ENCODE assay signal across 8 mouse cellular contexts in genomic region chr9:7913953-7914352, GRCm38 (mm10). TPM values are rescaled to one million over a fixed set of nuclear protein-coding genes. Genes with fewer than 3 reads are reported as not detected.
DNase-seq lines count a peak whose midpoint lies in the region; ATAC-seq and TF ChIP-seq lines count a peak whose summit lies in the region.

No protein-coding gene starts in this region.

- peak overlapping the region; percentile 41 for H3K4me3 ChIP-seq in layer of hippocampus, adult 2 months
- peak overlapping the region; percentile 23 for H3K4me3 ChIP-seq in forebrain, embryonic 12.5 days (replicated peaks)
- 0 out of 2 replicates have a peak overlapping the region, but pooled peaks have one; percentile 12 for H3K4me3 ChIP-seq in limb, embryonic 12.5 days (replicated peaks)

- 54% methylated on average over 19 of the region's 19 CpGs for WGBS in forebrain, embryonic 12.5 days
- 53% methylated on average over 19 of the region's 19 CpGs for WGBS in limb, embryonic 12.5 days

- no peak for TF ChIP-seq CTCF in layer of hippocampus, adult 2 months (conservative IDR thresholded peaks at IDR 0.05)

- ATAC-seq in forebrain, embryonic 12.5 days (ENCODE audit: low FRiP score) = peak; percentile 68
- peak; percentile 28; the same call in 1 of the 2 replicates for ATAC-seq in limb, embryonic 12.5 days (ENCODE audit: insufficient number of reproducible peaks, insufficient read depth, low FRiP score, low TSS enrichment, low read depth)
- ATAC-seq in granulocyte monocyte progenitor cell, adult 5-6 weeks (replicated peaks; ENCODE audit: poor library complexity, severe bottlenecking) = no peak

- H3K36me3 ChIP-seq in forebrain, embryonic 12.5 days (replicated peaks) = no peaks in the 10 kb centered on the region
- no peaks in the 10 kb centered on the region for H3K36me3 ChIP-seq in limb, embryonic 12.5 days

- H3K4me2 ChIP-seq in forebrain, embryonic 12.5 days = peak overlapping the region; percentile 48
- peak overlapping the region; percentile 46 for H3K4me2 ChIP-seq in limb, embryonic 12.5 days

- no peak for DNase-seq in layer of hippocampus, adult 2 months (ENCODE audit: low spot score in 2 of 2)
- no peak for DNase-seq in layer of hippocampus, adult 9-10 months (ENCODE audit: low spot score)
- DNase-seq in retina, postnatal 1 day = peak; percentile 48
- DNase-seq in layer of hippocampus, adult 18-20 months (ENCODE audit: low spot score in 2 of 2) = no peak
- no peak for DNase-seq in urinary bladder, postnatal 10 days (ENCODE audit: low spot score)

- H3K27me3 ChIP-seq in forebrain, embryonic 12.5 days = no peaks in the 10 kb centered on the region
- H3K27me3 ChIP-seq in limb, embryonic 12.5 days = no peaks in the 10 kb centered on the region

- H3K9me3 ChIP-seq in forebrain, embryonic 12.5 days = no peaks in the 10 kb centered on the region
- H3K9me3 ChIP-seq in limb, embryonic 12.5 days = no peaks in the 10 kb centered on the region

- H3K9ac ChIP-seq in forebrain, embryonic 12.5 days = no peak overlapping the region
- no peak overlapping the region for H3K9ac ChIP-seq in limb, embryonic 12.5 days (replicated peaks)

- no peak overlapping the region for H3K27ac ChIP-seq in layer of hippocampus, adult 2 months
- no peak overlapping the region for H3K27ac ChIP-seq in forebrain, embryonic 12.5 days
- H3K27ac ChIP-seq in limb, embryonic 12.5 days = no peak overlapping the region; the same call in 1 of the 2 replicates

- peaks cover 8% of the 10 kb centered on the region; the same call in 1 of the 2 replicates for H3K4me1 ChIP-seq in forebrain, embryonic 12.5 days
- H3K4me1 ChIP-seq in limb, embryonic 12.5 days (replicated peaks) = peaks cover 10% of the 10 kb centered on the region; the same call in 1 of the 2 replicates

RNA-seq across cellular contexts. Expression of gene Birc3, which starts 41.0 kb away (rescaled TPM):
- total RNA-seq in layer of hippocampus, adult 2 months (2021) = 1 to 10 TPM; 1.1 to 3.0 TPM
- polyA plus RNA-seq in forebrain, embryonic 12.5 days (2016; fragmentation: Nextera tagmentation; extraction: Ambion mirVana) = 1.9 and 3.7 TPM in 2 replicates
- polyA plus RNA-seq in limb, embryonic 12.5 days (2016; fragmentation: Nextera tagmentation; extraction: Ambion mirVana) = 6.8 and 7.9 TPM in 2 replicates
- total RNA-seq in layer of hippocampus, adult 18-20 months (2021) = 1 to 10 TPM; 1.4 to 1.6 TPM
- 21.6 and 34.6 TPM in 2 replicates for total RNA-seq in granulocyte monocyte progenitor cell, adult 5-6 weeks (2014; fragmentation: Nextera tagmentation)
- total RNA-seq in granulocyte monocyte progenitor cell, adult 5-6 weeks (2017) = 31.1 and 35.7 TPM in 2 replicates

Comparison
In these comparisons a context has a peak if more than half of its experiments do, and no peak if none do; other contexts are left out.
1. RNA of gene Birc3, which starts 41.0 kb away (total RNA-seq): 21.6 to 35.7 TPM in granulocyte monocyte progenitor cell, adult 5-6 weeks; 1.1 to 3.0 TPM in layer of hippocampus, adult 2 months and 1.4 to 1.6 TPM in layer of hippocampus, adult 18-20 months; every median in the first group is over 4 times any median in the second.
2. Peak in every context shown above with its lines, with median percentiles within 50 percentile points of each other: H3K4me3 ChIP-seq.